Mouse (Mus musculus) heart, adult 8-10 months (tissue): ENCODE measurements around the gene Eml6. TPM values are rescaled to one million over a fixed set of nuclear protein-coding genes. Genes with fewer than 3 reads are reported as not detected.
A peak's percentile ranks its signal among the peaks of the same experiment; 100 is the strongest.
"Not testable (repeated sequence)": the region's sequence is repeated elsewhere in the genome, so short reads cannot be mapped to it uniquely, and the experiment has no call there.

Experiments used
- DNase-seq: peaks from one replicate; pipeline ENCODE4 v3.0.0; 2022; ENCODE audit warnings: low spot score
- total RNA-seq, 4 experiments: library from RNA; stranded (reverse); gene quantifications; 2 replicates each; pipeline ENCODE4 v1.2.4; 2022

The Eml6 gene
- total RNA-seq, 4 experiments from 2014 or later: 2.4 to 5.0 (median 2.9) TPM

- no peak for DNase-seq
Measured at GRCm38 (mm10) chr11:29788921-29789638, 236.8 kb downstream of the Eml6 start.

- no peak for DNase-seq
Measured at GRCm38 (mm10) chr11:29788499-29788898, 237.3 kb downstream of the Eml6 start.

- DNase-seq: no peak
Measured at GRCm38 (mm10) chr11:29787473-29787872, 238.4 kb downstream of the Eml6 start.

GRCm38 (mm10) chr11:29786583-29787219 is 239.1 kb downstream of the Eml6 start:
- DNase-seq: peak; percentile 23

- no peak for DNase-seq
Measured at GRCm38 (mm10) chr11:29779409-29780026, 246.3 kb downstream of the Eml6 start.

- DNase-seq: no peak
Measured at GRCm38 (mm10) chr11:29778936-29779335, 246.9 kb downstream of the Eml6 start.

GRCm38 (mm10) chr11:29777964-29778363 is 247.9 kb downstream of the Eml6 start:
- DNase-seq: peak; percentile 78

- DNase-seq: no peak
Measured at GRCm38 (mm10) chr11:29774760-29775159, 251.1 kb downstream of the Eml6 start.

- DNase-seq: no peak
Measured at GRCm38 (mm10) chr11:29774296-29774695, 251.5 kb downstream of the Eml6 start.

- DNase-seq: no peak
Measured at GRCm38 (mm10) chr11:29772279-29772678, 253.6 kb downstream of the Eml6 start.

- DNase-seq: no peak
Measured at GRCm38 (mm10) chr11:29770666-29771400, 255.0 kb downstream of the Eml6 start.

- no peak for DNase-seq
Measured at GRCm38 (mm10) chr11:29768523-29768922, 257.3 kb downstream of the Eml6 start.

GRCm38 (mm10) chr11:29766313-29766982 is 259.4 kb downstream of the Eml6 start:
- DNase-seq: no peak

GRCm38 (mm10) chr11:29765063-29765462 is 260.8 kb downstream of the Eml6 start:
- no peak for DNase-seq

- DNase-seq: no peak
Measured at GRCm38 (mm10) chr11:29762768-29763167, 263.1 kb downstream of the Eml6 start.

GRCm38 (mm10) chr11:29761387-29761786 is 264.4 kb downstream of the Eml6 start:
- DNase-seq: no peak

GRCm38 (mm10) chr11:29758617-29759016 is 267.2 kb downstream of the Eml6 start:
- no peak for DNase-seq

- not testable (repeated sequence) for DNase-seq
Measured at GRCm38 (mm10) chr11:29756007-29756406, 269.8 kb downstream of the Eml6 start.

- DNase-seq: no peak
Measured at GRCm38 (mm10) chr11:29751648-29752611, 273.9 kb downstream of the Eml6 start.

GRCm38 (mm10) chr11:29751013-29751412 is 274.8 kb downstream of the Eml6 start:
- DNase-seq: no peak
